Mouse (Mus musculus) c-Kit-positive CD71-negative TER-119-negative erythroid progenitor cells, embryonic 14.5 days (primary cell): ENCODE results near the gene Ypel2.
A peak's percentile ranks its signal among the peaks of the same experiment; 100 is the strongest.

Source experiments
- DNase-seq: peaks from one replicate; pipeline ENCODE4 v3.0.0-alpha.2; 2013; ENCODE audit warnings: low read depth

Gene Ypel2

GRCm38 (mm10) chr11:86930636-86931180 is 62.8 kb downstream of the Ypel2 start:
- no peak for DNase-seq

DNA sequence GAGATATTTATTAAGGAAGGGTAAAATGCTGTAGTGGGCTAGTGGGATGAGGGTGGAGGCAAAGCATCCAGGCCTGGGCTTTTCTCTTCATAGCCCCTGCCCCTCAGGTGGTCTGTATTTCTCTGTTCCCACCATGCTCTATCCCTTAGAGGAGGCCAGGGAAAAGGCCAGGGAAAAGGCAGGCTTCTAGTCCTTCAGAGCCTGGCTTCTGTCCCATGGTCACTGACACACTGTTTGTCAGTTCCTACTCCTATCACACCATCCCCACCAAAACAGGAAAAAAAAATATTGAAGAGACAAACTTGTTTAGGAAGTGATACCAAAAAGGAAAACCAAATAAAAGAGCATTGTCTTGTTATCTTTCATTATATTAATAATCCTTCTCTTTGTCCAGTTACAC is 63.5 kb downstream of the Ypel2 start:
- no peak for DNase-seq

GRCm38 (mm10) chr11:86929531-86929930 is 64.0 kb downstream of the Ypel2 start:
- DNase-seq = no peak

DNA sequence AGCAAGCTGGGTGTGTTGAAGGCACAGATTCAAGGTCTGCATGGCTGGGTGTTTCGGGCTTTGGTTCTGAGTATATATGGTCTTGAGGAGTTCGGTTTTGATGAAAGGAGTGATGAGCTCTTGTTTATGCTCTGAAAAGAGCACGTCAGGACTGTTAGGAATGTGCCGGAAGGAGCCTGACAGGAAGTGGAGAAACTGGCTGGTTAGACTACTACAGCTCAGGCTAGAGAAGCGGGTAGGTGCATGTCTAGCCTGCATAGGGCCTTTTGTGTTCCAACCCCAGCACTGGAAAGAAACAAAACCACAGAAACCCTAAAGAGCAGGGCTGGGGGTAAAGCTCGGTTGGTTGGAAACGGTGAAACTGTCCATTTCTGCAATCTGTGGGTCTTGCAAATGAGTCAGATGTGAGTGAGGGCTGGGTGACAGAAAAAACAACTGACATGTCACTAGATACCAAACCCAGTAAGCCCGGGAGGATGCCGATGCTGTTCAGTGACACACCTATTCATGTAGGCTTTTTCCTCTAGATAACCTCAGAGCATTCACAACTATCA is 68.3 kb downstream of the Ypel2 start:
- DNase-seq = peak; percentile 36

DNA sequence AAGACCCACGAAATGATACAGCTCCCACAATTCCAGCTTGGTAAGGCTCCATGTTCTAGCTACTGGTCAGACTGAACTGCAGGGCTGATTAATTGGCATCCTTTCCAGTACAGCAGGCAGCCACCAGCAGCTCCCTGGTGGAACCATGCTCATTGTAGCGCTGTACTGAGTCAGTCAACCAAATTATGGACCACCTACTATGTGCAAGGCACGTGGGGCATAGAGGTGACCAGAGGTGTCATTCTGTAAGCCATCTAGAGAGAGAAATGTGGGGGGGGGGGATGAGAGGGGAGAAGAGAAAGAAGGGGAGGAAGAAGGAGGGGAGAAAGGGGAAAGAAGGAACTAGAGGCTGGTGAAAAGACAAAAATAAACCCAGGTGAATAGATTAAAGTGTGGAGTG is 68.9 kb downstream of the Ypel2 start:
- DNase-seq = no peak

GRCm38 (mm10) chr11:86923654-86924053 is 69.9 kb downstream of the Ypel2 start:
- no peak for DNase-seq

DNA sequence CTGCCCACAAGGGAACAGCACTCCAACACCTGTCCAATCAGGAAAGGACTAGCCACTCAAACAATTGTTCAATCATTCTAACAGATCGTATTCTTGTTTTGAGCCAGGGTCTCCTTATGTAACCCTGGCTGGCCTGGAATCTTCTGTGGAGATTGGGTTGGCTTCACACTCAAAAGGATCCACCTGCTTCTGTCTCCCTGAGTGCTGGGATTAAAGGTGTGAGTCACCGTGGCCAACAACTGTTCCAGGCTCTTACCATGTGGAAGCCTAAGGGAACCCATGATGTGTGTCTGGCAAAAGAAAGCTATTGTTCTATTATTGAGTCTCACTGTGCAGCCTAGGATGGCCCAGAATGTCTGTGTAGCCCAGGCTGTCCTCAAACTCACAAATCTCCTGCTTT is 71.5 kb downstream of the Ypel2 start:
- DNase-seq = no peak

DNA sequence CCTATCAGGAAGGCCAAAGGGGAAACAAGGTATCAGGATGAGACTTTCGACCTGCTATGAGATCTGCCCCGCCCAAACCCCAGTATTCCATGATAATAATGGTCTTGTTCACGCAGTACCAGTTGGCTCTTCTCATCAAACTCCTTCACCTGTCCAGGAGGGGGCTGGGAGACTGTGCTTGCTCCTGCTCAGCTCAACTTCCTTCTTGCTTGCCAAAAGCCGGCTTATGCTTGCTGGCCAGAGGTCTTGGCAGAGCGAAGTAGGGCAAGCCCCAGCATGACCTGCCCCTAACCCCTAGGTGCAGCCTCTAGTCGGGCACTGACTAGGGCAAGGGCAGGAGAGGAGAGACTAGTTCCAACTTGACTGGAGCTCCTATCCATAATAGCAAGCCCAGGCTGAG is 72.2 kb downstream of the Ypel2 start:
- DNase-seq = no peak

DNA sequence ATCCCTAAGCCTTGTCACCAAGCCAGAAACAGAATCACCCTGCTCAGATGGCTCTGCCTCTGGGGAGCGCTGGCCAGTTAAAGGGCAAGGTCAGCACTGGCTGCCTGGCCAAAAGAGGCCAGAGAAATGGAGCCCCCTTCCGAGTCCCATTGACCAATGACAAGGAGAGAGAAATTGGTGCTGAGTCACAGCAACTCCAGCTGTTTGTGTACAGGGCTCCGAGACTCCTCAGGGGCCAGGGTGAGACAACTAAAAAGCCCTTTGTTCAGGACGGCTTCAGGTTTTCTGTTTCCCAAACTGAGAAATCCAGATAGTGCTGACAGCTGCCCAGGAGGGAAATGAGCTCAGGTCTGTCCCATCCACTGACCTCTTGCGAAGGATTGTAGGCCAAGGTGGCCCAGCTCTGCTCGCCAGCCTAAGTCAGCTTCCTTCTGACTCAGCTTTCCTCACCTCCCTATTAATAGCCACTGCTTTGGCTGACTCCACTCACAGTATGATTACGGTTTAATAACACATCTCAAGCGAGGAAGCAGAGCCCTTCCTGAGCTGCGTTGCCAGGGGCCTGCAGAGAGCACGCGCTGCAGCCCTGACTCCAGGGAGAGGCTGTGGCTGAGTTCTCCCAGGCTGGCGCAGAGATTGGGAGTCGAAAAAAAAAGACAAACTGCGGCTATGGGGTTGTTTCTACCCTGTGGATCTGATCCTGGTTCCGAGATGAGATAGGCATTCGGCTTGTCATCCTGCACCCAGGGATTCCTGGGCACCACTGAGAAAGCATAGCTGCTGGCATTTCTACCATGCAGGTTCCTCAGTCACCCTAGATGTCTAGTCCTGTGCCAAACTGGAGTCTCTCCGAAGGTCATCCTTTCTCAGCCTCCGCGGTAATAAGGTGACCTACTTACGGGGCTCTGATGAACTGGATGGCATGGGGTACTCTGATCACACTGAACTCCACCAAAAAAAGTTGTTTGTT is 73.1 kb downstream of the Ypel2 start:
- DNase-seq = no peak

- no peak for DNase-seq
Measured at GRCm38 (mm10) chr11:86919468-86919867, 74.0 kb downstream of the Ypel2 start.

- DNase-seq = no peak
Measured at GRCm38 (mm10) chr11:86917536-86917935, 76.0 kb downstream of the Ypel2 start.

DNA sequence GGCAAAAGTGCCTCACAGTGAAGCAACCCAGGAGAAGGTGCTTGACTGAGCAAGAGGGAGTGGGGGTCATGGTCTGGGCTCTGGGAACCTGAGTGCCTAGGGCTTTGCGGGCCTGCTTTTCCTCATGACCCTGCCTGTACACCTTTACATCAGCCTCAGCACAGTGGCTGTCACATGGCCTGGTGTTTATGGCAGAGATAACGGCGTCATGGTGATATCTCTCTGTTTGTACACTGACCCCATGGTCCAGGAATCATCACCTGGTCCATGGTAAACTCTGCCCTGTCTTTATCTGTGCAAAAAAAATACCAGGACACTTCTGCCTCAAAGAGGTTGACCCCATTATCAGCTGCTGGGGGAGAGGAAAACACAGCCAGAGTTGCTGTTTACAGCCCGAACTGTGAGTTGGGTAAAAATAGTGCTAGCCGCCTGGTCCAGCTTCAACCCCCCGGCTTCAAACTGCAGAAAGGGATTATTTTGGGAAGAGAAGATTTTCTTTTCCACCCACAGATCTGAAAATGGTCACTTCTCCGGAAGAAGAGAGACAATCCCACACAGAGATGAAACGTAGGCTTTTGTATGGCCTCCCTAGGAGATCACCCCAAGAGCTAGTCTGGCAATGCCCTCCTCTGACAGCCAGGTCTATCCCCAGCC is 76.8 kb downstream of the Ypel2 start:
- no peak for DNase-seq

- DNase-seq = no peak
Measured at GRCm38 (mm10) chr11:86914329-86914728, 79.2 kb downstream of the Ypel2 start.

GRCm38 (mm10) chr11:86910244-86910643 is 83.3 kb downstream of the Ypel2 start:
- DNase-seq = no peak

GRCm38 (mm10) chr11:86909028-86909427 is 84.5 kb downstream of the Ypel2 start:
- DNase-seq = no peak

- DNase-seq = no peak
Measured at GRCm38 (mm10) chr11:86907889-86908590, 85.5 kb downstream of the Ypel2 start.

DNA sequence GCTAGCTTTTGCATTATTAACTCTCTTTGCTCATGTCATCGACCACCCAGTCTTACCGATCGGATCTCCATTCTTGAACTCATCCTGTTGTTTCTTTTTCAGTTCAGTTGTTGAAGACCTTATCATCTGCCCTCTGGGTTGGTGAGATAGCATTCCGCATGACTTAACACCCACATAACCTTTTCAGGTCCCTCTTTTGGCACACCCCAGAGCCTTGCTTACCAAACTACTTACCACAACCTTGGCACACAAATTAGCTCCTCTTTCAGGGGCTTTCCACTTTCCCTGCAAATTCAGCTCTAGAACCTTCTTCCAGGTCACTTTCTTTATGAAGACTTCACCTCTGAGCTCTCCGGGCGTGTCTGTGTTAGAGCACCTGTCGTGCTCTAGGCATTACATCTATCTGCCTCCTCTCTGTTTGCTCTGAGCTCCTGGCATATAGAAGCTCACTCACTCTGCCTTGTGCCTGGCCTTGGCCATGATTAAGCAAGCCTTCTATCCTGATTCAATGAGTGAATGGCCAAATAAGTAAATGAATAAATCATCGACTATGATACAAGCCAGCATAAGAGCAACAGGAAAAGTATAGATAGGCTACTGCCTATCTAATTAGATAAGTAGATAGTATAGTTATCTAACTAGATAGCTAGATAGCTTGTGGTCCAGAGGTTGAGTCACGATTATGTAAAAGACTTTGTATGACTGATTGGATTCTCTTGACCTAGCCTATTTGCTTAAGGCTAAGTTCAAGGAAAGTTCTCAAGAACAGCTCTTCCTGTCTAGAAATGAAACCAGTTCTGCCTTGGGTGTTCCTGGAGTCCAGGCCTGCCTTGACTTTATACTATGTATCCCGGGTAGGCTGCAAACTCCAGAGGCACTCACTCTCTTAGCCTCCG is 86.5 kb downstream of the Ypel2 start:
- no peak for DNase-seq

DNA sequence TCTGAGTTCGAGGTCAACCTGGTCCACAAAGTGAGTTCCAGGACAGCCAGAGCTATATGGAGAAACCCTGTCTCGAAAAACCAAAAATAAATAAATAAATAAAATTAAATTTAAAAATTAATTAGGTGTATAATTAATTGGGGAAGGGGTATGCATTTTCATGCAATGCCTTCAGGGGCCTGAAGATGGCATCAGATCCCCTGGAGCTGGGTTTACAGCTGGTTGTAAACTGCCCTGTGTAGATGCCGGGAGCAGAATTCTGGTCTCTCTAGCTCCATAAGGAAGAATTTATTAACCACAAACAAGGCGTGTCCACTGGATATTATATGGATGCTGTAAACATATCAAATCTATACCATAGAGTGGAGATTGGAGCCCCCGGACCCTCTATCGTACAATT is 87.2 kb downstream of the Ypel2 start:
- no peak for DNase-seq

DNA sequence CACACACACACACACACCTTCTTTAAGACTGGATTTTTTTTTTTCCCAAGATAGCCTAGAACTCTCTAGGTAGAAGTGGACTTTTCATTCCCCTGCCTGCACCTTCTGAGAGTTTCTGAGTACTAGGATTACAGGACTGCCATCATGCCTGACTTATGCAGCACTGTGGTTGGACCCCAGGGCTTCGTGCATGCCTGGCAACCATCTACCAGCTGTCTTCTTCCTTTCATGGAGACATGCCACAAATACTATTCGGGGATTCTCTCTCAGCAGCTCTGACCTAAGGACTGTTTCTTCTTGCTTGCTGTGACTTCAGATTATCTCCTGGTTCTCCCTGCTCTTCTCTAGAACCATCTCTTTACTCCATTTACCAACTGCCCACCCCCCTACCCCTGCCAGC is 88.2 kb downstream of the Ypel2 start:
- DNase-seq = no peak

DNA sequence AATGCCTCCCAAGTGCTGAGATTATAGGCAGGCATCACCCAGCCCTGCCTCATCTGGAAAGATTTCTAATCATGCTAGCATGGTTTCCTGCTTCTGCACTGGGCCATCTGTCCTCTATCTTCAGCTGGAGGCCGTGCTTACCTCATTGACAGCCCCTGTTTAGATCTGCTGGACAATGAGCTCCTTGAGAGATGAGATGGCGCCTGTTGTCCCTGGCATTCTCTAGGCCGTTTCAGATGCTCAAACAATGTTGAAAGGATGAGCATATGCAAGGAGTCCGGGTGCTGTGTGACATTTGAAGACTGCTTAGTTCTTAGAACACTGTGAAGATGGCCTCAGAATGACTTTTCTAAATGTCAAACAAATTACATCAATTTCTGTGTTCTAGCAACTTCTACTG is 88.8 kb downstream of the Ypel2 start:
- no peak for DNase-seq

DNA sequence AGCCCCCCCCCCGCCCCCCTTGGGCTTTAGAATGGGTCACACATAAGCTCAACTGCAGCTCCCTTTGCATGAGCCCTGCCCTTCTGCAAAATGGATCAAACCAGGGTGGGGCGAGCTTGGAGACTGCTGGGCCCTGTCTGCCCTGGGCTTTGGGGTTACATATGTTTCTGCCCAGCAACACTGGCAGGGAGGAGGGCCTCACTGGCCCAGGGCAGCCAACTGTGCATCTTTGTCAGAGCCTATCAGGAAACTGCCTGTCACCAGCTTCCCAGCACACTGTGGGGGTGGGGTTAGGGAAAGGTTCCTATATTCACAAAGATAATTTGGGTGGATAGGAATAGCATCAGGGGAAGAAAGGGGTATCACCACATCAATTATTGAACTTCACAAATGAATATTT is 95.1 kb downstream of the Ypel2 start:
- DNase-seq = no peak
